Mouse (Mus musculus) liver, embryonic 15.5 days (tissue): ENCODE measurements around the gene Tubb2a. TPM values are rescaled to one million over a fixed set of nuclear protein-coding genes. Genes with fewer than 3 reads are reported as not detected.
"Not testable (repeated sequence)": the region's sequence is repeated elsewhere in the genome, so short reads cannot be mapped to it uniquely, and the experiment has no call there.

ENCODE experiments used
- ATAC-seq: fragments of 200-750 bp; cut with Nextera tagmentation; 2 replicates; pipeline ENCODE4 v1.8.0; 2017; ENCODE audit warnings: moderate number of reproducible peaks, mild to moderate bottlenecking, moderate library complexity; ENCODE audit not compliant: insufficient read depth
- H3K27ac ChIP-seq: fragments of 300-500 bp; sonication (generic); replicated peaks from 2 replicates; pipeline ENCODE4 v1.5.1; 2015; ENCODE audit warnings: mild to moderate bottlenecking, inconsistent platforms
- H3K27me3 ChIP-seq: fragments of 300-500 bp; sonication (generic); 2 replicates; pipeline ENCODE4 v1.6.1; 2015; ENCODE audit warnings: mild to moderate bottlenecking, inconsistent platforms
- H3K36me3 ChIP-seq: fragments of 300-500 bp; sonication (generic); replicated peaks from 2 replicates; pipeline ENCODE4 v1.6.1; 2015; ENCODE audit warnings: moderate library complexity, mild to moderate bottlenecking, inconsistent platforms
- H3K4me1 ChIP-seq: fragments of 300-500 bp; sonication (generic); replicated peaks from 2 replicates; pipeline ENCODE4 v1.6.1; 2015; ENCODE audit warnings: inconsistent platforms
- H3K4me2 ChIP-seq: fragments of 300-500 bp; sonication (generic); 2 replicates; pipeline ENCODE4 v1.6.1; 2015; ENCODE audit warnings: moderate library complexity, mild to moderate bottlenecking, inconsistent platforms
- H3K4me3 ChIP-seq: fragments of 300-500 bp; sonication (generic); replicated peaks from 2 replicates; pipeline ENCODE4 v1.5.1; 2015; ENCODE audit warnings: mild to moderate bottlenecking, inconsistent platforms
- H3K9ac ChIP-seq: fragments of 300-500 bp; sonication (generic); 2 replicates; pipeline ENCODE4 v1.6.1; 2015; ENCODE audit warnings: moderate library complexity, mild to moderate bottlenecking, inconsistent platforms
- H3K9me3 ChIP-seq: fragments of 300-500 bp; sonication (generic); replicated peaks from 2 replicates; pipeline ENCODE4 v1.6.1; 2016; ENCODE audit warnings: inconsistent platforms
- WGBS: fragments of 180-500 bp; shearing (Covaris S2); methylation state at CpG from one replicate; pipeline ENCODE4 v1.1.7; 2015; ENCODE audit warnings: mixed read lengths; ENCODE audit not compliant: insufficient replicate concordance; 5-methylcytosine and 5-hydroxymethylcytosine counted together
- polyA plus RNA-seq: library from polyadenylated mRNA; unstranded; fragments of >200 nt; fragmentation: Nextera tagmentation; extraction: Ambion mirVana; gene quantifications from 2 replicates; pipeline ENCODE4 v1.2.1, GENCODE M21; 2015

The Tubb2a gene
- polyA plus RNA-seq, 1 experiment from 2014 or later, result 62.6 TPM

DNA sequence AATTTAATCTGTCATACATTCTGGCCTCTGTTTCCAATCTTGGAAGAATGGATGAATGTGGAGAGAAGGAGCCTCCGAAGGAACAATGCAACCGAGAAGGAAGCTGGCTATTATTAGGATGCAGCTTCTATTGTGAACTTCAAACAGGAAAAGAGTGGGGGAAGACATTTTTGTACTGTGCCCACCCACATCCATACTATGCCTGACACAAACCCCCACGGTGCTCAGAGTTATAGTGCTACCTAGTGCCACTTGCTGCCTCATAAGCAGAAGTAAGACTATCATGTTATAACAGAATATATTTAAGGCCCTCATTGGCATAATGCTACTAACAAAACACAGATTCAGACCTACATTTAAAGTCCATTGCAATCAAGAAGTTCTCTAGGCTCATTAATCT lies 11.6 kb upstream of the Tubb2a start:
- no peak for ATAC-seq
- no peaks in the 10 kb centered on the region for H3K4me1 ChIP-seq

DNA sequence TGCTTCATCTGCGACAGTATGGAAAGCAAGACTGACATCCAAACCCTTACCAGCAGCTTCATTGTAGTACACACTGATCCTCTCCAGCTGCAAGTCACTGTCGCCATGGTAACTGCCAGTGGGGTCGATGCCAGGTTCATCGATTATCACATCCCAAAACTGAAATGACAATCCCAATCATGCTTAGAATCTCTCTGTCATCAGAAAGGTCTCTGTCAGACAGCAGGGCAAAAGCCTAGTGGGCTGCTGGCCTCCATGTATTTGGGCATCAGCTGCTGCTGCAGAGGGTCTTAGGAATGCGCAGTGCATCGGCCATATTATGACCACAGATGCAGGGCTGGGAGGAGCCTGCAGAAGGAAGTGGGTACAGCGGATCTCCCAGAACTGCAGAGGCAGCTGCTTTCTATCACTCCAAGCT lies 11.1 kb upstream of the Tubb2a start:
- H3K27ac ChIP-seq, result no peak overlapping the region
- H3K27me3 ChIP-seq, result no peaks in the 10 kb centered on the region
- no peak overlapping the region for H3K4me3 ChIP-seq
- H3K4me2 ChIP-seq, result no peak overlapping the region; the same call in 1 of the 2 replicates
- WGBS, result 34% methylated on average over 7 of the region's 7 CpGs
- ATAC-seq, result no peak
- H3K9ac ChIP-seq, result no peak overlapping the region
- H3K9me3 ChIP-seq, result no peaks in the 10 kb centered on the region
- H3K4me1 ChIP-seq, result no peaks in the 10 kb centered on the region
- H3K36me3 ChIP-seq, result no peaks in the 10 kb centered on the region

More for the DNA sequence above, 11.6 kb upstream of the Tubb2a start:
- no peaks in the 10 kb centered on the region for H3K36me3 ChIP-seq
- H3K9ac ChIP-seq, result no peak overlapping the region
- H3K4me2 ChIP-seq, result no peak overlapping the region; the same call in 1 of the 2 replicates
- H3K4me3 ChIP-seq, result no peak overlapping the region
- 9% methylated on average over 3 of the region's 3 CpGs for WGBS
- H3K9me3 ChIP-seq, result no peaks in the 10 kb centered on the region
- no peaks in the 10 kb centered on the region for H3K27me3 ChIP-seq
- no peak overlapping the region for H3K27ac ChIP-seq

DNA sequence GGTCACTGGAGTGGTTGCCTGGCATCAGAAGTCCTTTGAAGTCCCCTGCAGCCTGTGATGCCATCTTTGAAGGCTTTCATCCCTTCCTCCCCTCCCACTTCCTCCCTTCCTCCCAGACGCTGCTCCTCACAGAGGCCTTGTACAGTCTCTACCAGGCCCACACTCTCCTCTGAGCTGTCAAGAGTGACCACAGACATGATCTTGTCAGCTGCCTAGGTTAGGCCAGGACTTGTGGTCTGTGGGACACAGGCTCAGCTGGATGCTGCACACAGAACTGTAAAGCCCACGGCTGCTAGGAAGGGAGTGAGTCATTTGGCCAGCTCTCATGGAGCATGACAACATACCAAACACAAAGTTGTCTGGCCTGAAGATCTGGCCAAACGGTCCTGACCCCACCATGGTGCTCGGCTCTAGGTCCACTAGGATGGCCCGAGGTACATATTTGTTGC lies 10.4 kb upstream of the Tubb2a start:
- H3K9me3 ChIP-seq, ATAC-seq, H3K9ac ChIP-seq, H3K4me3 ChIP-seq, H3K4me1 ChIP-seq, H3K36me3 ChIP-seq, H3K4me2 ChIP-seq, H3K27ac ChIP-seq, H3K27me3 ChIP-seq: not testable (repeated sequence)
- WGBS, result 33% methylated on average over 5 of the region's 5 CpGs

DNA sequence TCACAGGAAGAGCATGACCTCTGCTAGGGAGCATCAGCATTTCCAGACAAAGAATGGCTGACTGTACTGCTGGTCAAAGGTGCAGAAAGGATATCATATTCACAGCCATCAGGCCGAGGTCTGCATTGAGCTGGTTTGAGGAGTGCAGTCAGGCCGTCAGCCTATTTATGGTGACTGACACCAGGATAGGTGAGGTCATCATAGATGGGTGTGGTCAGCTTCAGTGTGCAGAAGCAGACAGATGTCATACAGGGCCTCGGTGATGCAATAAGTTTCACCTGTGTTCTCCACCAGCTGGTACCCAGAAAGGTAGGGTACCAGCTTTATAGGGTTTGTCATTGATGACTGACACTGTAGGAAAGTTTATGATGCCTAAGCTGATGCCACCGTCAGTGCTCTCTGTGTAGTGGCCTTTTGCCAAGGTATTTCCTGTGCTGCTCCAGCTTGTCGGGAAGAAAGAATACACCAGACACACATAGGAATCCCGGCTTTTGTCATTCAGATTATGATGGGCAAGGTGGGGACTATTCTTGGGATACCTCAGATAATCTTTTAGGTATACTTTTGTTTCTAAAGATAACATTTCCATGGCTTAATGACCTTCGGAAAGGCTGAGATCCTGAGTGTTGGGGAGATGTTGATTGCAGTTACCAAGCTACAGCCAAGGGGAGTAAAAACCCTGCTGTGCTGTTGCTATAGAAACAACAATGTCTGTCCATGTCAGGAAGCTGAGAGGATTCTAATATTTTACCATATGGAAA lies 9.4 kb upstream of the Tubb2a start:
- H3K4me3 ChIP-seq, result no peak overlapping the region
- no peak for ATAC-seq
- no peaks in the 10 kb centered on the region for H3K36me3 ChIP-seq
- no peak overlapping the region for H3K4me2 ChIP-seq
- H3K27me3 ChIP-seq, result no peaks in the 10 kb centered on the region
- no peak overlapping the region for H3K9ac ChIP-seq
- no peaks in the 10 kb centered on the region for H3K4me1 ChIP-seq
- H3K9me3 ChIP-seq, result no peaks in the 10 kb centered on the region
- H3K27ac ChIP-seq, result no peak overlapping the region
- WGBS, result 58% methylated on average over 7 of the region's 7 CpGs

GRCm38 (mm10) chr13:34084026-34084750 lies 6.4 kb upstream of the Tubb2a start:
- no peak for ATAC-seq
- Histone ChIP-seq H3K9ac (no peak overlapping the region), H3K27ac (no peak overlapping the region), H3K4me2 (no peak overlapping the region), H3K27me3 (0 out of 2 replicates have a peak, but pooled peaks cover 7% of the 10 kb centered on the region), H3K9me3 (no peaks in the 10 kb centered on the region), H3K4me1 (no peaks in the 10 kb centered on the region), H3K4me3 (no peak overlapping the region), H3K36me3 (no peaks in the 10 kb centered on the region)
- 57% methylated on average over 9 of the region's 9 CpGs for WGBS

DNA sequence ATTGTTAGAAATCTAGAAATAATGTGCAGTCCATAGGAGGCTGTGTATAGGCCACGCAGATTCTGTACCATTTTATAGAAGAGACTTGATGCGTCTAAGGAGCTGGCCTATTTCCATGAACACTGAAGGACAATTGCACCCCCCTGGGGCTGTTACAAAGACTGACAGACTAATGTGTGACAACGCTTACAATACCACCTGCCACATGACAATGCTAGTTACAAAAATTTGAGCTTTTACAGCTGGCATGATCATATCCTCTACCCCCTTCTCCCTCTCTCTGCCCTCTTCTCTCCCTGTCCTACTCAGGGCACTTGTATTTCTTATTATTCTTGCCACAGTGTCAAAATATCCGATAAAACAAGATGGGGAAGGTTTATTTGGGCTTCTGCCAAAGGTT lies 4.1 kb upstream of the Tubb2a start:
- ATAC-seq, result no peak
- Histone ChIP-seq H3K4me2 (no peak overlapping the region), H3K4me1 (peaks cover 18% of the 10 kb centered on the region), H3K27ac (no peak overlapping the region), H3K4me3 (no peak overlapping the region), H3K27me3 (0 out of 2 replicates have a peak, but pooled peaks cover 7% of the 10 kb centered on the region), H3K9me3 (no peaks in the 10 kb centered on the region), H3K36me3 (no peaks in the 10 kb centered on the region), H3K9ac (no peak overlapping the region)
- 65% methylated on average over 4 of the region's 4 CpGs for WGBS

DNA sequence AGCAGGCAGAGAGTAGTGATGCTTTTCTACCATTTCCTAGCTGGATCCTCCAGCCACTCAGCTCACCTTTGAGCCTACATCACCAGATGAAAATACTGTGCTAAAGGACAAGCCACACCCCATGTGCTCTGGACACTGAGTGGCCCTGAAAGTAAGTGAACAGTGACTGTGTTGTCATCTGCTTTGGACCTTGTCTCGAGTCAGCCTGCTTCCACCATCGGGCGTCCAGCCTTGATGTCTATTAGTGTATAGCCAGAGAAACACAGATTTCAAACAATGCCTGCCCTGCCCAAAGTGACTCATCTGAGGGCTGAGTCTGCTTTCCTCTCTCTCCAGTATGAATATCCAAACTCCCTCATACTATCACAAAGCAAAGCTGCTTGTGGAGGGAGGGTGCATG lies 2.0 kb upstream of the Tubb2a start:
- Histone ChIP-seq H3K4me3 (no peak overlapping the region), H3K27ac (no peak overlapping the region), H3K9ac (no peak overlapping the region), H3K4me1 (peaks cover 25% of the 10 kb centered on the region), H3K4me2 (no peak overlapping the region), H3K9me3 (no peaks in the 10 kb centered on the region), H3K27me3 (0 out of 2 replicates have a peak, but pooled peaks cover 7% of the 10 kb centered on the region), H3K36me3 (peaks cover 3% of the 10 kb centered on the region; the same call in 1 of the 2 replicates)
- ATAC-seq, result no peak
- 44% methylated on average over 3 of the region's 3 CpGs for WGBS

DNA sequence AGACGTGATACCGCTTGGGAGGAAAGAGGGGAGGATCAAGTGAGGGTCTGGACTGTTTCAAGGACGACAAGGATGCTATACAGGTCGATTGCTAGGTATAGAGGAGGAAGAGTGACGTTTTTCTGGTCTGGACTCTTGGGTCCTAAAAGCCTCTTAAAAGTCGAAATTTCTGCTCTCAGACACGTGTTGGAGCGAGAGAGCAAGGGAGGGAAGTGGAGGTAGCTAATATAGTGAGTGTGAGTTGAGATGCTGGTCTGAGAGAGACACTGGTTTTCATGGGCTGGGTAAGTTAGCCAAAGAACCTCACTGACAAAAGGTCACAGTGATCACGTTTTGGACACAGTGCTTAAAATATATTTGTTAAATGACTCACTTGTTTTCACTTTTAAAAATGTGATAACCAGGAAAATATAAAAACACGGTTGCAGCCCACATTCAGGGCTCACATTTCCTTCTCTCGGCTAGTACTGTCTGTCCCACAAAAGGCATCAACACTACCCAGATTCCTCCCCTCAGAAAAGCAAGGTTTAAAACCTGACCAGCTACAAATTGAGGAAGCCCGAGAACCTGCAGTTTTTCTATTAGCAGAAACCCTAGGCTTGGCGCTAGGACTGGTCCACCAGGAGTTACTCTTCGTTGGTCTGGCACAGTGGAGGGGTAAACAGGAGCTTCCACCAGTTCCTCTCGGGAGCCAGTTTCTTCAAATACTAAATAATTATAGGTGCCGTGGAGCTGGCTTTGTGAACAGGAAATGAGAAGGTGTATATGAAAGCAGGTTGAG lies 883 bp upstream of the Tubb2a start:
- no peak for ATAC-seq
- Histone ChIP-seq H3K4me1 (peaks cover 25% of the 10 kb centered on the region), H3K27me3 (0 out of 2 replicates have a peak, but pooled peaks cover 7% of the 10 kb centered on the region), H3K4me3 (peak overlapping the region; percentile 73), H3K9ac (peak overlapping the region; percentile 79), H3K9me3 (no peaks in the 10 kb centered on the region), H3K36me3 (peaks cover 3% of the 10 kb centered on the region; the same call in 1 of the 2 replicates), H3K27ac (no peak overlapping the region), H3K4me2 (peak overlapping the region; percentile 96)
- 27% methylated on average over 16 of the region's 16 CpGs for WGBS

DNA sequence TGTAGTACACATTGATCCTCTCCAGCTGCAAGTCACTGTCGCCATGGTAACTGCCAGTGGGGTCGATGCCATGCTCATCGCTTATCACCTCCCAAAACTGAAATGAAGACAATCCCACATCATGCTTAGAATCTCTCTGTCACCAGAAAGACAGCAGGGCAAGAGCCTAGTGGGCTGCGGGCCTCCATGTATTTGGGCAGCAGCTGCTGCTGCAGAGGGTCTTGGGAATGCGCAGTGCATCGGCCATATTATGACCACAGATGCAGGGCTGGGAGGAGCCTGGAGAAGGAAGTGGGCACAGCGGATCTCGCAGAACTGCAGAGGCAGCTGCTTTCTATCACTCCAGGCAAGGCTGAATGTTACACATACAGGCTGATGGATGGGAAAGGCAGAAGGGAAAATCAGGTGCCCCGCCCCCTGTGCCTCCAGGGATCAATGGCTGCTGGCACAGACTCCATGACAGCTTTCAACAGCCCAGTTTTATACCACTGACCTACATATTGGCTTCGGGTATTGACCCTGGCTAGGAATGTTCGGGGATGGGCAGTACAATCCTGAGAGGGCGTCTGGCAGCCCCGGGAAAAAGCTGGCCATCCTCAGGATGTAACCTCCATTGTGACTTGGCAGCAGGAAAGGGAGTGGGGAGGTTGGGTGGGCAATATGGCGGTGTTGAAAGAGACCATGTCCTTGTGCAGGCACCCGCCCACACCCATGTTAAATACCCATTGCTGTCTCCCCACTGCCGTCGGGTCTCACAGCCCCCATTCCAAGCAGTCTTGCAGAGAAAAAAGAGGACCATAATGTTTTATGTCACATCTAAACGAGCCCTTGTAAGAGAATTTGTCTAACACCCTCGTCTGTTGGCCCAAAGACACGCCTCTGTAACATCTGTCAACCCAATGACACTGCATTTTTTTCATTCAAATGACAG lies 981 bp downstream of the Tubb2a start:
- peak; percentile 26; the same call in 1 of the 2 replicates for ATAC-seq
- H3K4me2 ChIP-seq, result peak overlapping the region; percentile 96
- 39% methylated on average over 20 of the region's 20 CpGs for WGBS
- no peaks in the 10 kb centered on the region for H3K9me3 ChIP-seq
- H3K36me3 ChIP-seq, result peaks cover 3% of the 10 kb centered on the region; the same call in 1 of the 2 replicates
- 0 out of 2 replicates have a peak, but pooled peaks cover 7% of the 10 kb centered on the region for H3K27me3 ChIP-seq
- H3K4me3 ChIP-seq, result peak overlapping the region; percentile 73
- peak overlapping the region; percentile 79 for H3K9ac ChIP-seq
- H3K27ac ChIP-seq, result 0 out of 2 replicates have a peak overlapping the region, but pooled peaks have one; percentile 75
- H3K4me1 ChIP-seq, result peaks cover 25% of the 10 kb centered on the region

GRCm38 (mm10) chr13:34075893-34076292 lies 1.9 kb downstream of the Tubb2a start:
- H3K9me3 ChIP-seq, H3K4me3 ChIP-seq, ATAC-seq, H3K36me3 ChIP-seq, H3K27ac ChIP-seq, H3K4me2 ChIP-seq, H3K27me3 ChIP-seq, H3K9ac ChIP-seq: not testable (repeated sequence)
- 69% methylated on average over 6 of the region's 6 CpGs for WGBS
- H3K4me1 ChIP-seq, result peaks cover 25% of the 10 kb centered on the region
